Mouse (Mus musculus): ENCODE results near the gene Luc7l3. TPM values are rescaled to one million over a fixed set of nuclear protein-coding genes. Genes with fewer than 3 reads are reported as not detected.

Luc7l3 gene
- polyA plus RNA-seq, 2 experiments, result 33.7 to 39.1 TPM

DNA sequence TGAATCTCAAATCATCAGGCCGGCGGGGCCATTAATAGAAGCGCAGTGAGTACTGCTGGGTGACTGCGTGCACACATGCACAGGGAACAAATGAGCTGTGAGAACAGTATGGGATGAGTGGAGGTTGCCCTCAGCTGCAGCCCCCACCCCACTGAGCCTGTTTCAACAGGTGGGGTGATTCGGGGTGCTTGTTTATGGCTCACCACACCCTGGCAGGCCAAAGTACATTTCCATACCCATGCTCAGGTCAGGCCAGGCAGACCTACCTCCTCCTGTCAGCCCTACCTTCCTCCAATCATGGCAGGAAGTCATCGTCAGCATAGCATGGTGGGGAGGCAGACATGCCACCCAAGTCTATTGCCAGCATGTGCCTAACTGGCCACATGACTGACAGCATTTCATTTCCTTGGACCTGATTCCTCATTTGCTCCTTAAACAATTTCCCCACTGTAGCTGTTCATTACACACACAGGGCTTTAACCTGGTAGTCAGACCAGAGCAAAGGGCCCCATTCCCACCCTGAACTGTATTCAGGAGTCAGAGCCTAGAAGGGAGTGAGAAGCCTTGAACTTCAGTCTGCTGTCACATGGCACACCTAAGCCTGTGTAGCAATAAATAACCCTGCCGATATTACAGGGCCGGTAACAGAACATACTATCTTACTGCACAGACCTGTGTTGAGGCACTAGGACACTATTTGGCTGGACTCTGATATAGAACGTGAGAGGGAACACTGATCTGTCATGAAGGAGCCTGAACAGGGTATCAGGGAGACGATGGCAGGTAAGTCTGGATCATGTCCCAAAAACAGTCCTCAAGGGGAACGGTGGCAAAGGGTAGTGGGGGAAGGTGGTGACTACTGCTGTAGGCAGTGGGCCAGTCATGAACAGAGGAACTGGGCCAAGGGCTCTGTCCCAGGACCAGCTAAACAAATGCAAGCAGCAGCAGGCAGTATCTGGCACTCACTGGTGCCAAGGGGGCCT is 40.3 kb downstream of the Luc7l3 start, which contains the start of gene Gm21885:
Gene Gm21885, plus strand, starts transcription at position 675 of the 983 bp plus-strand sequence.
- Histone ChIP-seq H3K4me1 (replicated peaks; ENCODE audit: control insufficient read depth in 2 of 2, insufficient read depth in 2 of 2, low read length in 1 of 2) (peaks cover 5 to 15% of the 10 kb centered on the region in 2 experiments), H3K27ac (no peak within 1 kb of the TSS), H3K4me3 (ENCODE audit: insufficient read depth in 1 of 2, low read depth in 2 of 2, low read length in 2 of 2) (no peak within 1 kb of the TSS), H3K36me3 (replicated peaks; ENCODE audit: control insufficient read depth, insufficient read depth, low read depth) (peaks cover 27% of the 10 kb centered on the region), H3K9ac (replicated peaks) (no peak within 1 kb of the TSS; the same call in 1 of the 2 replicates), H3K27me3 (ENCODE audit: control insufficient read depth, insufficient read depth, low read length) (no peaks in the 10 kb centered on the region), H3K9me3 (ENCODE audit: control insufficient read depth, low read length) (no peaks in the 10 kb centered on the region), H3K4me2 (ENCODE audit: low read depth) (no peak within 1 kb of the TSS)
- ATAC-seq (ENCODE audit: insufficient read depth) (peak; percentile 29; the same call in 1 of the 2 replicates), DNase-seq (ENCODE audit: low read depth in 3 of 3, low spot score in 3 of 3) (no peak)
- TF ChIP-seq CTCF (IDR thresholded peaks at IDR 0.05; ENCODE audit: low read depth) (no peak), EP300 (IDR thresholded peaks at IDR 0.05; ENCODE audit: low read depth) (0 out of 2 replicates have a peak, but pooled peaks have one; percentile 28)
- 60% methylated on average over 11 of the region's 11 CpGs for WGBS (ENCODE audit: insufficient replicate concordance)

DNA sequence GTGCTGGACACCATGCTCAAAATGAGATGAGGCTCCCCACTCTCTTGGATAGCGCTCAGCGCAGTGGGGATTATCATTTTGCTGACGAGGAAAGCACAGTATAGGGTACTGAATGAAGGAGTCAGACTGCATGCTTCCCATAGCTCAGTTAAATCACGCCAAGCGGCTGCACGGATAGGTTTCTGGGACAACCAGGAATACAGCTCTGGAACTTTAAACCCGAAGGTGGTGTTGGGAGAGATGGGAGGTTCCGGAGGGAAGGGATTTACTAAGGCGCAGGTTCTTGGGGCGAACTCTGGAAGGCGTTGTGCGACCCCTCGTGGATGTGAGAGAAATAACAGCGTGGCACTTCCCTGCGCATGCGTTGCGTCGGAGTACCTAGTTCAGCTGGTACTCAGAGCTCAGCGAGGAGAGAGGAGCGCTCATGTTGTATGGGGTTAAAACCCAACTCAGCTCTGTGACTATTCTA is 44.9 kb downstream of the Luc7l3 start:
- Histone ChIP-seq H3K27ac (no peak overlapping the region), H3K9me3 (ENCODE audit: control insufficient read depth, low read length) (no peaks in the 10 kb centered on the region), H3K36me3 (replicated peaks; ENCODE audit: control insufficient read depth, insufficient read depth, low read depth) (no peaks in the 10 kb centered on the region), H3K4me2 (ENCODE audit: low read depth) (peak overlapping the region; percentile 76), H3K4me1 (replicated peaks; ENCODE audit: control insufficient read depth in 2 of 2, insufficient read depth in 2 of 2, low read length in 1 of 2) (peaks cover 21 to 39% of the 10 kb centered on the region in 2 experiments), H3K27me3 (ENCODE audit: control insufficient read depth, insufficient read depth, low read length) (no peaks in the 10 kb centered on the region), H3K9ac (replicated peaks) (peak overlapping the region; percentile 52), H3K4me3 (ENCODE audit: insufficient read depth in 1 of 2, low read depth in 2 of 2, low read length in 2 of 2) (peak overlapping the region; percentile 26 to 45)
- DNase-seq (ENCODE audit: low read depth in 3 of 3, low spot score in 3 of 3), result peak; percentile 68 to 77 (median 71)
- peak; percentile 48; the same call in 1 of the 2 replicates for ATAC-seq (ENCODE audit: insufficient read depth)
- no peak for TF ChIP-seq EP300 (IDR thresholded peaks at IDR 0.05; ENCODE audit: low read depth)
- TF ChIP-seq CTCF (IDR thresholded peaks at IDR 0.05; ENCODE audit: low read depth), result peak; percentile 98
- 8% methylated on average over 20 of the region's 20 CpGs for WGBS (ENCODE audit: insufficient replicate concordance)

DNA sequence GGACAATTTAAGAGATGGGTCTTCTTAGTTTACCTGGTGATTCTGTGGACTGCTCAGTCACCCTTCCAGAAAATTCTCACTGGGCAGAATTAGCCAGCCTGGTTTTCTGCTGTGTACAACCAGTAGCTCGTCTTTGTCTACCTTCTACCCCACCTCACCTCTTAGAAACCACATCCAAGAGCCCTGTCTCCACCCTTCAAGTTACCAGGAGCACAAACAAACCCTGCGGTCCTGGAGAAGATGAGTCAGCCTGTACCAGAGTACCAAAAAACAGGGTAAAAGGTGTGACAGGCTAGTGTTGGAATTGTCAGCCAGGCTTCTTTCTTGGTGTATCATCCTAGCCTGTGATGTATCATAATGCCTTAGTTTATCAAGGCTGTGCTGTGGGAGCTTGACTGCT is 46.1 kb downstream of the Luc7l3 start:
- Histone ChIP-seq H3K9ac (replicated peaks) (no peak overlapping the region), H3K4me1 (replicated peaks; ENCODE audit: control insufficient read depth in 2 of 2, insufficient read depth in 2 of 2, low read length in 1 of 2) (peaks cover 16 to 32% of the 10 kb centered on the region in 2 experiments), H3K4me2 (ENCODE audit: low read depth) (no peak overlapping the region), H3K4me3 (ENCODE audit: insufficient read depth in 1 of 2, low read depth in 2 of 2, low read length in 2 of 2) (no peak overlapping the region), H3K27me3 (ENCODE audit: control insufficient read depth, insufficient read depth, low read length) (no peaks in the 10 kb centered on the region), H3K36me3 (replicated peaks; ENCODE audit: control insufficient read depth, insufficient read depth, low read depth) (no peaks in the 10 kb centered on the region), H3K27ac (no peak overlapping the region), H3K9me3 (ENCODE audit: control insufficient read depth, low read length) (no peaks in the 10 kb centered on the region)
- 69% methylated on average over 2 of the region's 2 CpGs for WGBS (ENCODE audit: insufficient replicate concordance)
- DNase-seq (ENCODE audit: low read depth in 3 of 3, low spot score in 3 of 3) (no peak), ATAC-seq (ENCODE audit: insufficient read depth) (no peak)
- TF ChIP-seq EP300 (IDR thresholded peaks at IDR 0.05; ENCODE audit: low read depth) (no peak), CTCF (IDR thresholded peaks at IDR 0.05; ENCODE audit: low read depth) (no peak)

DNA sequence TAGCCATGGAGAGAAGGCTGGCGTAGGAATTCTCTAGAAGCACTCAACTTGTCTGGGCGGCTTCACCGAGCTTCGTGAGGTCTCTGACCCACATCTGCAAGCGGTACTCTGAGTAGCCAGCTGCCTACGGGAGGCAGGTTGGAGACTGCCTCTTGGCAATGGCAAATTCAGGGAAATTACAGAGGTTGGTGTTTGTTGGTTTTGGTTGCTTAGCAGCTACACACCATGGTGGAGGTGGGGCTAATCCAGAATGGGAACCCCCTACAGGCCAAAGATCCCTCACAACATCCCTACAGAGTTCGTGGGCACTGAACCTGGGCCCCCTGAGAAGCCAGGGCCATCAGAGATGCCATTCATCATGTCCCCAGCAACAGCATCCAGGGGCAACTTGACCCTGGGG is 46.6 kb downstream of the Luc7l3 start:
- 79% methylated on average over 7 of the region's 7 CpGs for WGBS (ENCODE audit: insufficient replicate concordance)
- ATAC-seq (ENCODE audit: insufficient read depth) (no peak), DNase-seq (ENCODE audit: low read depth in 3 of 3, low spot score in 3 of 3) (no peak)
- H3K4me1 ChIP-seq (replicated peaks; ENCODE audit: control insufficient read depth in 2 of 2, insufficient read depth in 2 of 2, low read length in 1 of 2), result peaks cover 16 to 32% of the 10 kb centered on the region in 2 experiments
- TF ChIP-seq CTCF (IDR thresholded peaks at IDR 0.05; ENCODE audit: low read depth) (no peak), EP300 (IDR thresholded peaks at IDR 0.05; ENCODE audit: low read depth) (no peak)
- no peaks in the 10 kb centered on the region for H3K27me3 ChIP-seq (ENCODE audit: control insufficient read depth, insufficient read depth, low read length)
- H3K27ac ChIP-seq, result no peak overlapping the region
- no peak overlapping the region for H3K9ac ChIP-seq (replicated peaks)
- H3K36me3 ChIP-seq (replicated peaks; ENCODE audit: control insufficient read depth, insufficient read depth, low read depth), result no peaks in the 10 kb centered on the region
- H3K4me2 ChIP-seq (ENCODE audit: low read depth), result no peak overlapping the region
- no peaks in the 10 kb centered on the region for H3K9me3 ChIP-seq (ENCODE audit: control insufficient read depth, low read length)
- H3K4me3 ChIP-seq (ENCODE audit: insufficient read depth in 1 of 2, low read depth in 2 of 2, low read length in 2 of 2), result no peak overlapping the region

All from liver, embryonic 14.5 days (tissue).